Mouse (Mus musculus) heart, embryonic 16.5 days (tissue): ENCODE data around the gene Stx1b. TPM values are rescaled to one million over a fixed set of nuclear protein-coding genes. Genes with fewer than 3 reads are reported as not detected.

Source experiments
- ATAC-seq: fragments of 200-750 bp; cut with Nextera tagmentation; replicated peaks from 2 replicates; pipeline ENCODE4 v1.8.0; 2017; ENCODE audit warnings: moderate number of reproducible peaks; ENCODE audit not compliant: insufficient read depth, low FRiP score; ENCODE audit errors: extremely low read depth
- H3K27ac ChIP-seq: fragments of 300-500 bp; sonication (generic); 2 replicates; pipeline ENCODE4 v1.5.1; 2014; ENCODE audit warnings: mild to moderate bottlenecking, low read length, control low read depth, moderate library complexity
- H3K27me3 ChIP-seq: fragments of 300-500 bp; sonication (generic); 2 replicates; pipeline ENCODE4 v1.6.1; 2014; ENCODE audit warnings: low read length, mixed read lengths; ENCODE audit not compliant: control insufficient read depth, insufficient read depth
- H3K36me3 ChIP-seq: fragments of 300-500 bp; sonication (generic); 2 replicates; pipeline ENCODE4 v1.6.1; 2014; ENCODE audit not compliant: control insufficient read depth, insufficient read depth
- H3K4me1 ChIP-seq: fragments of 300-500 bp; sonication (generic); 2 replicates; pipeline ENCODE4 v1.6.1; 2014; ENCODE audit warnings: low read length, mixed read lengths; ENCODE audit not compliant: control insufficient read depth, insufficient read depth
- H3K4me2 ChIP-seq: fragments of 300-500 bp; sonication (generic); 2 replicates; pipeline ENCODE4 v1.6.1; 2014; ENCODE audit warnings: low read depth, mild to moderate bottlenecking, control low read depth, low read length
- H3K4me3 ChIP-seq: fragments of 300-500 bp; sonication (generic); 2 replicates; pipeline ENCODE4 v1.5.1; 2014; ENCODE audit warnings: mild to moderate bottlenecking, control low read depth, low read length
- H3K9ac ChIP-seq: fragments of 300-500 bp; sonication (generic); 2 replicates; pipeline ENCODE4 v1.6.1; 2014; ENCODE audit warnings: low read length, control low read depth
- H3K9me3 ChIP-seq: fragments of 300-500 bp; sonication (generic); replicated peaks from 2 replicates; pipeline ENCODE4 v1.6.1; 2016; ENCODE audit warnings: low read length; ENCODE audit not compliant: control insufficient read depth
- WGBS: fragments of 180-500 bp; shearing (Covaris S2); extraction: QIAGEN DNeasy Blood & Tissue Kit; methylation state at CpG from one replicate; pipeline ENCODE4 v1.1.7; 2014; 5-methylcytosine and 5-hydroxymethylcytosine counted together
- polyA plus RNA-seq: library from polyadenylated mRNA; unstranded; fragments of >200 nt; fragmentation: Nextera tagmentation; extraction: Ambion mirVana; gene quantifications from 2 replicates; pipeline ENCODE4 v1.2.1, GENCODE M21; 2015

Gene Stx1b
- polyA plus RNA-seq, 1 experiment from 2014 or later = 1.3 TPM

GRCm38 (mm10) chr7:127812292-127812691 lies 12.1 kb downstream of the Stx1b start:
- H3K9me3 ChIP-seq = no peaks in the 10 kb centered on the region
- no peaks in the 10 kb centered on the region for H3K27me3 ChIP-seq
- H3K4me3 ChIP-seq = no peak overlapping the region
- WGBS = 78% methylated on average over 3 of the region's 3 CpGs
- no peak overlapping the region for H3K27ac ChIP-seq
- no peaks in the 10 kb centered on the region for H3K36me3 ChIP-seq
- ATAC-seq = no peak
- no peak overlapping the region for H3K9ac ChIP-seq
- H3K4me1 ChIP-seq = peaks cover 18% of the 10 kb centered on the region
- no peak overlapping the region for H3K4me2 ChIP-seq

GRCm38 (mm10) chr7:127811240-127811639 lies 13.1 kb downstream of the Stx1b start:
- H3K4me1 ChIP-seq = peaks cover 16% of the 10 kb centered on the region
- no peaks in the 10 kb centered on the region for H3K36me3 ChIP-seq
- no peak for ATAC-seq
- 74% methylated on average over 4 of the region's 4 CpGs for WGBS
- H3K9me3 ChIP-seq = no peaks in the 10 kb centered on the region
- no peak overlapping the region for H3K4me2 ChIP-seq
- no peaks in the 10 kb centered on the region for H3K27me3 ChIP-seq
- no peak overlapping the region for H3K9ac ChIP-seq
- H3K4me3 ChIP-seq = no peak overlapping the region
- no peak overlapping the region for H3K27ac ChIP-seq

GRCm38 (mm10) chr7:127810650-127811049 lies 13.7 kb downstream of the Stx1b start:
- Histone ChIP-seq H3K27me3 (no peaks in the 10 kb centered on the region), H3K36me3 (no peaks in the 10 kb centered on the region), H3K4me1 (peaks cover 11% of the 10 kb centered on the region), H3K9ac (no peak overlapping the region), H3K9me3 (no peaks in the 10 kb centered on the region), H3K4me3 (no peak overlapping the region), H3K27ac (no peak overlapping the region), H3K4me2 (no peak overlapping the region)
- 76% methylated on average over 10 of the region's 10 CpGs for WGBS
- ATAC-seq = no peak

GRCm38 (mm10) chr7:127809846-127810245 lies 14.5 kb downstream of the Stx1b start:
- Histone ChIP-seq H3K27me3 (no peaks in the 10 kb centered on the region), H3K4me3 (no peak overlapping the region), H3K4me1 (peaks cover 9% of the 10 kb centered on the region), H3K27ac (no peak overlapping the region), H3K9ac (no peak overlapping the region), H3K4me2 (no peak overlapping the region), H3K36me3 (no peaks in the 10 kb centered on the region), H3K9me3 (no peaks in the 10 kb centered on the region)
- WGBS = 90% methylated on average over 1 of the region's 1 CpGs
- ATAC-seq = no peak

GRCm38 (mm10) chr7:127808821-127809220 lies 15.5 kb downstream of the Stx1b start:
- WGBS = 76% methylated on average over 5 of the region's 5 CpGs
- ATAC-seq = no peak
- Histone ChIP-seq H3K27me3 (no peaks in the 10 kb centered on the region), H3K27ac (no peak overlapping the region), H3K9ac (no peak overlapping the region), H3K4me1 (peaks cover 2% of the 10 kb centered on the region), H3K4me3 (no peak overlapping the region), H3K4me2 (no peak overlapping the region), H3K36me3 (no peaks in the 10 kb centered on the region), H3K9me3 (no peaks in the 10 kb centered on the region)

GRCm38 (mm10) chr7:127802313-127802712 lies 22.0 kb downstream of the Stx1b start:
- no peak for ATAC-seq
- H3K27ac ChIP-seq = no peak overlapping the region
- 87% methylated on average over 17 of the region's 17 CpGs for WGBS
- no peaks in the 10 kb centered on the region; the same call in 1 of the 2 replicates for H3K4me1 ChIP-seq
- peaks cover 22% of the 10 kb centered on the region for H3K36me3 ChIP-seq
- no peak overlapping the region for H3K9ac ChIP-seq
- H3K4me3 ChIP-seq = no peak overlapping the region
- H3K27me3 ChIP-seq = no peaks in the 10 kb centered on the region
- H3K9me3 ChIP-seq = no peaks in the 10 kb centered on the region
- H3K4me2 ChIP-seq = no peak overlapping the region

GRCm38 (mm10) chr7:127801010-127801621 lies 23.2 kb downstream of the Stx1b start:
- ATAC-seq = no peak
- Histone ChIP-seq H3K4me1 (no peaks in the 10 kb centered on the region; the same call in 1 of the 2 replicates), H3K27ac (peak overlapping the region; percentile 22; the same call in 1 of the 2 replicates), H3K36me3 (peaks cover 32% of the 10 kb centered on the region), H3K4me2 (peak overlapping the region; percentile 53), H3K9me3 (no peaks in the 10 kb centered on the region), H3K27me3 (no peaks in the 10 kb centered on the region), H3K4me3 (peak overlapping the region; percentile 37), H3K9ac (peak overlapping the region; percentile 50)
- WGBS = 78% methylated on average over 8 of the region's 8 CpGs

GRCm38 (mm10) chr7:127800435-127801009 lies 23.8 kb downstream of the Stx1b start, which contains the start of gene Hsd3b7:
TSS of gene Hsd3b7 (plus strand) at chr7:127800604.
- H3K27ac ChIP-seq = peak within 1 kb of the TSS; percentile 22; the same call in 1 of the 2 replicates
- no peaks in the 10 kb centered on the region for H3K9me3 ChIP-seq
- ATAC-seq = peak; percentile 93
- no peaks in the 10 kb centered on the region for H3K27me3 ChIP-seq
- peak within 1 kb of the TSS; percentile 37 for H3K4me3 ChIP-seq
- peaks cover 38% of the 10 kb centered on the region for H3K36me3 ChIP-seq
- H3K9ac ChIP-seq = peak within 1 kb of the TSS; percentile 50
- H3K4me2 ChIP-seq = peak within 1 kb of the TSS; percentile 53
- no peaks in the 10 kb centered on the region; the same call in 1 of the 2 replicates for H3K4me1 ChIP-seq
- 19% methylated on average over 6 of the region's 6 CpGs for WGBS

GRCm38 (mm10) chr7:127799738-127800137 lies 24.6 kb downstream of the Stx1b start:
- no peak for ATAC-seq
- H3K27me3 ChIP-seq = no peaks in the 10 kb centered on the region
- H3K4me3 ChIP-seq = no peak overlapping the region
- no peak overlapping the region for H3K9ac ChIP-seq
- H3K27ac ChIP-seq = no peak overlapping the region
- peaks cover 43% of the 10 kb centered on the region for H3K36me3 ChIP-seq
- no peak overlapping the region for H3K4me2 ChIP-seq
- no peaks in the 10 kb centered on the region for H3K9me3 ChIP-seq
- WGBS = 82% methylated on average over 1 of the region's 1 CpGs
- no peaks in the 10 kb centered on the region; the same call in 1 of the 2 replicates for H3K4me1 ChIP-seq
